Mouse (Mus musculus) Muller cell, postnatal 12 days (primary cell): ENCODE results near the gene Vstm4.

Experiments
- DNase-seq: peaks from one replicate; pipeline ENCODE4 v3.0.0-alpha.2; 2015; ENCODE audit errors: inconsistent ontology term

Vstm4 gene

DNA sequence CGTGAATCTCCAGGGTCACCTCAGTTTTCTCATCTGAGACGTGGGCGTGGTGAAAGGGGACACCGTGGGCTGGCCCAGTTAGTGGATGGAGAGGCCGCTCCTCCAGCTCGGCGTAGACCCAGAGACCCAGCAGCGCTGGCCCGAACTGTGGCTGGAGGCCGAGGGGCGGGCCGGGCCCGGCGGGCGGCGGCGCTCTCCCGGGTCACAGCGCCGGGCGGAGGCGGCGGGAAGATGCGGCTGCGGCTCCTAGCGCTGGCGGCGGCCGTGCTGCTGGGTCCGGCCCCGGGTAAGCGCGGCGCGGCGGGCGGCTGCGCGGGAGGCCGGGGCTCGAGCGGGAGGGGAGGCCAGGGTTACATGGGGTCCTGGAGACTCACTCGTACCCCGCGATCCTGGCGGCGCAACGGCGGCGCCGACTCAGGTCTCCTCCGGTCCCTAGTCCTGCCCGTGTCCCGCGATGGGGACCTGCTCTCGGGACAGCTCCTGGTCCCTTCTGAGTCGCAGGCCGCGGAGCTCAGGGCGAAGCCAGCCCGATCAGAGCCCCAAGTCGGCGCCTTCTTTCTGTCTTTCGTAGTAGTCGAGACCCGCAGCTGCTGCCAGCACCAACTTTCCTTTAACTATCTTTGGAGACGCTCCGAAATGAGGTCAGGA, at the start of gene Vstm4:
Gene Vstm4, plus strand, starts transcription at position 76 of the 648 bp plus-strand sequence.
- DNase-seq, result peak; percentile 79

GRCm38 (mm10) chr14:32810111-32810510, 46.4 kb upstream of the Vstm4 start:
- peak; percentile 36 for DNase-seq

DNA sequence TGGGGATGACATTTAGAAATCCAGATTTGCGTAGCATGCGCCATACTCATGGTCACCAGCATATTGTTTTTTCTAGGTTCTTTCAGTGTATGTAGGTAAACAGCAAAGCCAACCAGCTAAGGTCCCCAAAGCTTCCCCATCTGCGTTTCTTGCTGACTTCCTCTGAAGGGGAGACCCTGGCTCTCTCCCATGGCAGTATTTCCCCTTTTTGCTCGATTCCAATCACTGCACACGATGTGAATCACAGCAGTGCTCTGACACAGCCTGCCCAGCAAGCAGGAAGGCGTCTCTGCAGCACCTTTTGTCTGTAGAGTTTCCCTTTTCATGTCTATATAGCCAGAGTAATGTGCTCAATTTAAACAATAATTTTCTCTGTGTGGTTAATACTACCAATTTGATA, 44.1 kb upstream of the Vstm4 start:
- DNase-seq, result no peak

DNA sequence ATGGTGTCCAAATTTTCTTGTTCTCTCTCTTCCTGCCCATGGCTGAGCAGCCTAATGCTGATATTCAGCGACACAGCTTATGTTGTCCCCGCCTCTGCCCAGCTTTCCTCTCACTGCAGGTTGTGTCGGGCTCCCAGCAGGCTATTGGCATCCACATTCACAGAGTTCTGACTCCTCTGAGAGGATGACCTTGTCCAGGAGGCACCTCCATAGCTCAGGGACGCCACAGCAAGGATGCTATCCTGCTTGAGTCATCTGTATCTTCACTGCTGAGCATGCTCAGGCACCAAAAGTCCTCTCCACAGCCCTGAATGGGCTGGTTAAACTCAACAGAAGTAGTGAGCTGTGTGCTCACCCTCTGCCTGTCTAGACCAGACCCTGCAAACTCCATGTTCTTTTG, 41.6 kb upstream of the Vstm4 start:
- DNase-seq, result no peak

GRCm38 (mm10) chr14:32816533-32816932, 40.0 kb upstream of the Vstm4 start:
- peak; percentile 21 for DNase-seq

GRCm38 (mm10) chr14:32817258-32817657, 39.3 kb upstream of the Vstm4 start:
- DNase-seq, result peak; percentile 70

GRCm38 (mm10) chr14:32819297-32819696, 37.3 kb upstream of the Vstm4 start:
- DNase-seq, result no peak

GRCm38 (mm10) chr14:32822812-32823211, 33.7 kb upstream of the Vstm4 start:
- no peak for DNase-seq

DNA sequence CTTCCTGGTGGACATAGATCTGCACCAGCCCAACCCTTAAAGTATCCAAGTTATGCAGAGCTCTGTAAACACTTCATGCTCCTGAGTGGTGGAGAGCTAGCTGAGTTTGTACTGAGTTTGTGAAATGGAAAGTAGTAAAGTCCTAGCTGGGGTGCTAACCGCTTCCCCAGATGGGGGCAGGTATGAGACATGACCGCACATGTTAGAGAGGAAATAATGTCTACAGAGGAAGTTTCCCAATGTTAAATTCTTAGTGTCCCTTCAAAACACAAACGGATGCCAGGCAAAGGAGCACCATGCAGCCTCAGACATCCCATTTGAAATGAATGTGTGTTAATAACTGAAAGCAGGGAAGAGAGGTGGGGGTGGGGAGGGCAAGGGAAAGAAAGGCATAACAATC, 32.7 kb upstream of the Vstm4 start:
- DNase-seq, result no peak

GRCm38 (mm10) chr14:32824267-32825150, 32.0 kb upstream of the Vstm4 start:
- peak; percentile 57 for DNase-seq

GRCm38 (mm10) chr14:32825426-32826032, 31.0 kb upstream of the Vstm4 start:
- no peak for DNase-seq

- no peak for DNase-seq
Observed at GRCm38 (mm10) chr14:32827165-32827564, 29.4 kb upstream of the Vstm4 start.

DNA sequence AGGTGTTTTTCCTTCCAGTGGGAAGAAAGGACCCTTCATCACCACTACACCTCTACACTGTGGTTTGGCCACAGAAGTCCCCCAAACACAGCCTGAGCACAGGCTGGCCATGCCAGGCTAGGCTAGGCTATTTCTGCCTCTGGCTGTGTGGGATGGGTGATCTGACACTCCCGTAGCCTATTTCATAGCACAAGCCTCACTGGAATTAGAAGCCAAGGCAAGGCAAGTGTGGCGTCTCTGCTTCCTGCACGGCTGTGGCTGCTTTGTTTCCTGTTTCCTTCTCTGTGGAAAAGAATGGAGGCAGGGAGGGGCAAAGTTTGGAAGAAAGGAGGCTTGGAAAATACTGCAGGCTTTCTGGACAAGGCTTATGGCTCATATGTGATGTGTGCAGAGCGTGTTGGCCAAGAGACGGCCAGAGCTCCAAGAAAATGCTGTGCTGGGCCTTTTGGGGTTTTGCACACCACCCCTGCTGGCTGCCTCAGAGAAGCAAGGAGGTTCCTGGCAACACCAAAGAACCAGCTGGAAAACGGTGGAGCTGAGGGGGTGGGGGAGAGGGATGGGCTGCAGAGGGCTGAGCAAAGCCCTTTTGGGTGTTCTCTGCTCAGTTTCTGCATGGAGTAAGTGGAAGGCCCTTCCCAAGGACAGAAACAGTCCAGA, 28.4 kb upstream of the Vstm4 start:
- DNase-seq, result no peak

- DNase-seq, result no peak
Observed at GRCm38 (mm10) chr14:32833847-32834246, 22.7 kb upstream of the Vstm4 start, which contains the start of gene Fam170b. Gene Fam170b (plus strand): TSS chr14:32833962.

DNA sequence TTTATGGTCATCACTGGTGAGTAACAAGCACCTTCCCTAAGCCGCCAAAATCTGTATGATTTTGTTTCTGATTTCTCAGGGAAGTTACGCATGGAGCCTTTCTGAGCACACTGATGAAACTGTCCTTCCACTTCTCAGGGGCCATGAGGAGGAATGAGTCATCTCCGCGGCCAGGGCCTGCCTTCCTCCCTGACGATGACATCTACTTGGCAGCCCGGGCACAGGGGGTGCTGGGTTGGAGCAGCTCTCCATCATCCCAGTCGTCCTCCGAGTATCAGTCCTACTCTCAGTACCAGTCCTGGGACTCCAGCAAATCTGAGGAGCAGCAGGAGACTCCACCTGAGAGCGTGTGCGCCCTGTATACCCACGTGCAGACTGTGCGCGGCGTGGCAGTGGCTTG, 21.4 kb upstream of the Vstm4 start:
- DNase-seq, result no peak

GRCm38 (mm10) chr14:32835596-32835995, 21.0 kb upstream of the Vstm4 start:
- DNase-seq, result no peak

- no peak for DNase-seq
Observed at GRCm38 (mm10) chr14:32836191-32836590, 20.4 kb upstream of the Vstm4 start.

DNA sequence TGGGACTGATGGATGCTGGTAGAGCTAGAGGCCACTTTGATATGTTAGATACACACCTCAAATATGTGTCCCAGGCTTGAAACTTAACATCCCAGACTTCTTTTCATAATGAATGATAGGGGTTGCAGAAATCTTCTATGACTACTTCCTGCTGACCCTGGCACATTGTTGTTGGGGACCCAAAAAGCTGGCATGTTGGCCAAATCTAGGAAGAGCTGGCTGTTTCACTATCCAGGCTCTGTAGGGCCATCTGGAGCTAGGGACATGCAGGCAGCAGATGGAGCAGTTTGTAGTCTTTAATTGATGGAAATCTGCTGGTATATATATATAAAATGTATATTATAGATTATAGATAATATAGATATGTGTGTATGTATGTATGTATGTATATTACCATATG, 14.5 kb upstream of the Vstm4 start:
- no peak for DNase-seq

DNA sequence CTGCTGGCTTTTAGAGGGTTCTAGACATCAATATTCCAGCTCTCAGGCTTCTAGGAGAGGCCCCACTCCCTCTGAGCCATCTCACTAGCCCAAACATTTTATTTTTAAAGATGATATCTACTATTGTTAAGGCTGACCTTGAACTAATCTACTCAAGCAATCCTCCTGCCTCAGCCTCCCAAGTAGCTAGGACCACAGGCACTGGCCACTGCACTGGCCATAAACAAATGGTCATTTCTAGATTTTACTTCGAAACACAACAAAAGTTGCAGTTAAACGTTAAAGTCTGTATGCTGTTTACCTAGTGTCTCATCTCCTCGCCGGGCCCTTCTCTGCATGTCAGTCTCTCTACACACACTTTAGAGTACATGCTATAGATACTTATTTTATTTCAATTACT, 2.5 kb upstream of the Vstm4 start:
- DNase-seq, result no peak

GRCm38 (mm10) chr14:32856246-32856645, 310 bp upstream of the Vstm4 start:
- no peak for DNase-seq

DNA sequence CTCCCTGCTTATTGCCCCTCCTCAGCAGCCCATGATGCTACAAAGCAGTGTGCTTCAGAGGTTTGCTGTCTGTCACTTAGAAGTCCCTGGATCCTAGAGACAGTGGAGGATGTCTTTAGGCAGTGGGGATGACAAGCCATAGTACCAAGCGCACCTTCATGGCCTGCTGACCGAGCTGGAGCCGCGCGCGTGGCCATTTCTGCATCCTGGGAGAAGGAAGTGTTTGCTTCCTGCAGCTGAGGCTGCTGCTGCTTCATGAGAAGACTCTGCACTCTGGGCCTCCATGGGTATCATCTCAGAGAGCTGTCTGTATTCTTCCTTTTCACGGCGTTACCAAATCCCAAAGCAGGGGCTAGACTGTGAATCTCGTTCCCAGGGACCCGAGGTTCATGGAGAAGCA, 1.8 kb downstream of the Vstm4 start:
- no peak for DNase-seq

GRCm38 (mm10) chr14:32858941-32859510, 2.5 kb downstream of the Vstm4 start:
- no peak for DNase-seq
